Mouse (Mus musculus): ENCODE results near the gene Olfr1472. TPM values are rescaled to one million over a fixed set of nuclear protein-coding genes. Genes with fewer than 3 reads are reported as not detected.
"Not testable (repeated sequence)": the region's sequence is repeated elsewhere in the genome, so short reads cannot be mapped to it uniquely, and the experiment has no call there.

Gene Olfr1472
- not detected in 2 replicates for polyA plus RNA-seq (2015; fragmentation: Nextera tagmentation; extraction: Ambion mirVana)

DNA sequence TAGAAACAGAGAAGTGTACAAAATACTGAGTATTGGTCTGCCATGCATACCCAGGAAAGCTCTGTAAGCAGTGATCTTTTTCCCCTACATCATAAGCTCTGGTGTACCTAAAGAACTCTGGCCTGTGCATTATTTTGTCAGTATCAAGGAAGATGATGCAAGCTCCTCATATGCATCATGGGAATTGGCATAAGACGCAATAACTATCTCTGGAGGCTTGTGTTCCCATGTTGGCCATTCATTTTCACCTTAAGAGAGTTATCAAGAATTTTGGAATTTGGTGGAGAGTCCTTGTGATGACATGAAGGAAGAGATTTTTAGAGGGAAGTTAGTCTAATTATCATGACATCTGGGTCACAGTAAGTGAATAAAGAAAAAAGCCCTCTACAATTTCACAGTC is at the start of gene Olfr1472:
Olfr1472 (minus strand) TSS at position 101 of the 400 bp plus-strand sequence.
- H3K4me2 ChIP-seq (ENCODE audit: low read depth, low read length), result no peak within 1 kb of the TSS
- H3K27ac ChIP-seq (ENCODE audit: low read length), result no peak within 1 kb of the TSS
- no peaks in the 10 kb centered on the region for H3K36me3 ChIP-seq (ENCODE audit: control insufficient read depth, insufficient read depth, low read length)
- ATAC-seq (ENCODE audit: low read depth), result no peak
- H3K4me1 ChIP-seq (replicated peaks; ENCODE audit: control insufficient read depth, insufficient read depth, low read length), result no peaks in the 10 kb centered on the region
- H3K4me3 ChIP-seq (ENCODE audit: low read length), result no peak within 1 kb of the TSS
- no peaks in the 10 kb centered on the region for H3K27me3 ChIP-seq (ENCODE audit: control insufficient read depth, insufficient read depth, low read depth, low read length)
- H3K9me3 ChIP-seq (ENCODE audit: control insufficient read depth, low read length), result no peaks in the 10 kb centered on the region
- 66% methylated on average over 1 of the region's 1 CpGs for WGBS
- H3K9ac ChIP-seq (ENCODE audit: low read length), result no peak within 1 kb of the TSS

- Histone ChIP-seq H3K9me3 (ENCODE audit: control insufficient read depth, low read length) (peaks cover 3% of the 10 kb centered on the region; the same call in 1 of the 2 replicates), H3K27ac (ENCODE audit: low read length) (no peak within 1 kb of the TSS), H3K4me1 (replicated peaks; ENCODE audit: control insufficient read depth, insufficient read depth, low read length) (no peaks in the 10 kb centered on the region), H3K4me2 (ENCODE audit: low read depth, low read length) (no peak within 1 kb of the TSS), H3K36me3 (ENCODE audit: control insufficient read depth, insufficient read depth, low read length) (no peaks in the 10 kb centered on the region), H3K27me3 (ENCODE audit: control insufficient read depth, insufficient read depth, low read depth, low read length) (no peaks in the 10 kb centered on the region), H3K9ac (ENCODE audit: low read length) (no peak within 1 kb of the TSS), H3K4me3 (ENCODE audit: low read length) (no peak within 1 kb of the TSS)
- ATAC-seq (ENCODE audit: low read depth), result no peak
- WGBS, result 60% methylated on average over 3 of the region's 3 CpGs
These were observed 44.4 kb upstream of the Olfr1472 start, which contains the start of gene Olfr1477 for GRCm38 (mm10) chr19:13500246-13500645. Olfr1477 (plus strand) TSS chr19:13500546.

- no peaks in the 10 kb centered on the region for H3K4me1 ChIP-seq (replicated peaks; ENCODE audit: control insufficient read depth, insufficient read depth, low read length)
- H3K9ac ChIP-seq (ENCODE audit: low read length), result no peak within 1 kb of the TSS
- no peak for ATAC-seq (ENCODE audit: low read depth)
- H3K4me3 ChIP-seq (ENCODE audit: low read length), result no peak within 1 kb of the TSS
- no peaks in the 10 kb centered on the region for H3K27me3 ChIP-seq (ENCODE audit: control insufficient read depth, insufficient read depth, low read depth, low read length)
- no peaks in the 10 kb centered on the region for H3K36me3 ChIP-seq (ENCODE audit: control insufficient read depth, insufficient read depth, low read length)
- H3K9me3 ChIP-seq (ENCODE audit: control insufficient read depth, low read length), result no peaks in the 10 kb centered on the region
- H3K4me2 ChIP-seq (ENCODE audit: low read depth, low read length), result no peak within 1 kb of the TSS
- no peak within 1 kb of the TSS for H3K27ac ChIP-seq (ENCODE audit: low read length)
These were observed 24.2 kb upstream of the Olfr1472 start, which contains the start of gene Olfr1475 for GRCm38 (mm10) chr19:13480096-13480495. Olfr1475 (minus strand) TSS chr19:13480196.

- not testable (repeated sequence) for H3K27me3 ChIP-seq (ENCODE audit: control insufficient read depth, insufficient read depth, low read depth, low read length); H3K4me1 ChIP-seq (replicated peaks; ENCODE audit: control insufficient read depth, insufficient read depth, low read length); H3K27ac ChIP-seq (ENCODE audit: low read length); H3K36me3 ChIP-seq (ENCODE audit: control insufficient read depth, insufficient read depth, low read length); H3K9me3 ChIP-seq (ENCODE audit: control insufficient read depth, low read length); H3K9ac ChIP-seq (ENCODE audit: low read length); H3K4me3 ChIP-seq (ENCODE audit: low read length); H3K4me2 ChIP-seq (ENCODE audit: low read depth, low read length); ATAC-seq (ENCODE audit: low read depth)
- WGBS, result 79% methylated on average over 4 of the region's 4 CpGs
These were observed 13.4 kb upstream of the Olfr1472 start, which contains the start of gene Olfr1474 for GRCm38 (mm10) chr19:13469265-13469664. Olfr1474 (plus strand) TSS chr19:13469565.

DNA sequence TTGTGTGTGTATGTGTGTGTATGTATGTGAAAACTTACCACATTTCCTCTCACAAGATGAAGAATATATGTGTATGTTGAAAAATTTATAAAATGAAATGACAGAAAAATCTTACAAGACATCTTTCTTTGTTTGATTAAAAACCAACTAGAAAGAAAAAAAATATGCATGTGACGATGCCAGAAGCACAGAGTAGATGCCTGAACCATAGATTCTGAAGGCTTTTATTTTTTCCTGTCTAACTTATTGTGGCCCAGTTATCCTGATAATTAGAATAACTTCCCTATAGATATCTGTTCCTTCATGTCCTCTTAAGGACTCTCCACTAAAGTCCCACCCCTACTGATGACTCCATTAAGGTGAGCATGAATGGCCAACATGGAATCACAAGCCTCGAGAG is 12.8 kb downstream of the Olfr1472 start, which contains the start of gene Olfr1471:
Olfr1471 (plus strand) TSS at position 301 of the 400 bp plus-strand sequence.
- WGBS, result 61% methylated on average over 2 of the region's 2 CpGs
- H3K4me3 ChIP-seq (ENCODE audit: low read length); H3K9ac ChIP-seq (ENCODE audit: low read length); H3K27ac ChIP-seq (ENCODE audit: low read length); H3K4me1 ChIP-seq (replicated peaks; ENCODE audit: control insufficient read depth, insufficient read depth, low read length); H3K36me3 ChIP-seq (ENCODE audit: control insufficient read depth, insufficient read depth, low read length); H3K4me2 ChIP-seq (ENCODE audit: low read depth, low read length); ATAC-seq (ENCODE audit: low read depth); H3K9me3 ChIP-seq (ENCODE audit: control insufficient read depth, low read length); H3K27me3 ChIP-seq (ENCODE audit: control insufficient read depth, insufficient read depth, low read depth, low read length): not testable (repeated sequence)

- Histone ChIP-seq H3K9me3 (ENCODE audit: control insufficient read depth, low read length) (no peaks in the 10 kb centered on the region; the same call in 1 of the 2 replicates), H3K4me1 (replicated peaks; ENCODE audit: control insufficient read depth, insufficient read depth, low read length) (no peaks in the 10 kb centered on the region), H3K27me3 (ENCODE audit: control insufficient read depth, insufficient read depth, low read depth, low read length) (no peaks in the 10 kb centered on the region), H3K4me3 (ENCODE audit: low read length) (no peak within 1 kb of the TSS), H3K9ac (ENCODE audit: low read length) (no peak within 1 kb of the TSS), H3K27ac (ENCODE audit: low read length) (no peak within 1 kb of the TSS), H3K4me2 (ENCODE audit: low read depth, low read length) (no peak within 1 kb of the TSS), H3K36me3 (ENCODE audit: control insufficient read depth, insufficient read depth, low read length) (no peaks in the 10 kb centered on the region)
- 57% methylated on average over 2 of the region's 2 CpGs for WGBS
- no peak for ATAC-seq (ENCODE audit: low read depth)
These were observed 48.3 kb downstream of the Olfr1472 start, which contains the start of gene Olfr1469 for GRCm38 (mm10) chr19:13407549-13407948. Olfr1469 (plus strand) TSS chr19:13407849.

Other genes with a start within 250 kb of the Olfr1472 start
- not detected in 2 replicates for gene Olfr1463, start 224.8 kb downstream of the Olfr1472 start, polyA plus RNA-seq (2015; fragmentation: Nextera tagmentation; extraction: Ambion mirVana)
- not detected in 2 replicates for gene Olfr1465, start 140.5 kb downstream of the Olfr1472 start, polyA plus RNA-seq (2015; fragmentation: Nextera tagmentation; extraction: Ambion mirVana)
- gene Olfr1466, start 117.2 kb downstream of the Olfr1472 start, polyA plus RNA-seq (2015; fragmentation: Nextera tagmentation; extraction: Ambion mirVana), result not detected in 2 replicates
- not detected in 2 replicates for gene Olfr1467, start 93.8 kb downstream of the Olfr1472 start, polyA plus RNA-seq (2015; fragmentation: Nextera tagmentation; extraction: Ambion mirVana)
- not detected in 2 replicates for gene Olfr1469, start 48.2 kb downstream of the Olfr1472 start, polyA plus RNA-seq (2015; fragmentation: Nextera tagmentation; extraction: Ambion mirVana)
- not detected in 2 replicates for gene Olfr1471, start 12.7 kb downstream of the Olfr1472 start, polyA plus RNA-seq (2015; fragmentation: Nextera tagmentation; extraction: Ambion mirVana)
- not detected in 2 replicates for gene Olfr1474, start 13.5 kb upstream of the Olfr1472 start, polyA plus RNA-seq (2015; fragmentation: Nextera tagmentation; extraction: Ambion mirVana)
- gene Olfr1475, start 24.1 kb upstream of the Olfr1472 start, polyA plus RNA-seq (2015; fragmentation: Nextera tagmentation; extraction: Ambion mirVana), result not detected in 2 replicates
- not detected in 2 replicates for gene Olfr1477, start 44.5 kb upstream of the Olfr1472 start, polyA plus RNA-seq (2015; fragmentation: Nextera tagmentation; extraction: Ambion mirVana)
- not detected in 2 replicates for gene Olfr1480, start 71.8 kb upstream of the Olfr1472 start, polyA plus RNA-seq (2015; fragmentation: Nextera tagmentation; extraction: Ambion mirVana)
- gene Olfr1484, start 127.4 kb upstream of the Olfr1472 start, polyA plus RNA-seq (2015; fragmentation: Nextera tagmentation; extraction: Ambion mirVana), result not detected in 2 replicates
- gene Olfr1487, start 161.3 kb upstream of the Olfr1472 start, polyA plus RNA-seq (2015; fragmentation: Nextera tagmentation; extraction: Ambion mirVana), result not detected in 2 replicates
- not detected in 2 replicates for gene Olfr1489, start 175.5 kb upstream of the Olfr1472 start, polyA plus RNA-seq (2015; fragmentation: Nextera tagmentation; extraction: Ambion mirVana)
- not detected in 2 replicates for gene Olfr1490, start 195.0 kb upstream of the Olfr1472 start, polyA plus RNA-seq (2015; fragmentation: Nextera tagmentation; extraction: Ambion mirVana)
- gene Olfr1491, start 241.2 kb upstream of the Olfr1472 start, polyA plus RNA-seq (2015; fragmentation: Nextera tagmentation; extraction: Ambion mirVana), result not detected in 2 replicates

Data from lung, embryonic 16.5 days (tissue).